In the genomic region with DNA sequence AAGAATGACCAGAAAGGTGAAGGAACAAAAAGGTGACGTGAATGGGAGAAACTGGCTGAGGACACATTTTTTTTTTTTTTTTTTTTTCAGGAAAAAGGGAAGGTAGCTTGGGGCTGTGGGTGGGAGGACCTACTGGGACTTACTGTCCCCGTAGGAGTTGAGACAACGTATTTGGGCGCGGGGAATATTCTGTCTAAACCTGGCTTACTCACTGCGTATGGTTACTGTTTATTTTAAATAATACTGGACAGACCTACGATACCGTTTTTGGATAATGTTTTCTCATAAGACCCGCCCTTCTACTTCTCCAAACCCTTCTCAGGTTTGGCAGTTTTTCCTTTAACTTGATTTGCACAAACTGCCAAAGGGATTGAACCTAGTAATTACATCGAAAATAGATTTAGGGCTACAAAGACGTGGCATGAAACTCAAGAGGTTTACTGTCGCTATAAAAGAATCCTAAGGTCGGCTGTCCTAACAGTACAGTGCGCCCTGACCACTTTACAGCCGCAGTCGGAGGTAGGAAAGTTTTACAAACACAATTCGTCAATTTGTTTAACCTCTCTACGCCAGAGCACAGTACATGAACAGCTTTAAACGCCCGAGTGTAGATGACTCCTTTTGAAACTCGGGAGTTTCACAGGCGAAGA, we compare ENCODE assay signal across 9 mouse cellular contexts. TPM values are rescaled to one million over a fixed set of nuclear protein-coding genes. Genes with fewer than 3 reads are reported as not detected.
DNase-seq lines count a peak whose midpoint lies in the region; ATAC-seq and TF ChIP-seq lines count a peak whose summit lies in the region.
"Had no signal": no experiment of that assay in that cellular context is flagged by ENCODE, and none has a peak within 500 bp of the region (broad histone marks: within the 10 kb centered on the region; RNA-seq: fewer than 3 reads in every experiment).

No protein-coding gene starts in this region.

- H3K27ac ChIP-seq in liver, adult 2 months (replicated peaks; ENCODE audit: insufficient read depth, low read depth, low read length), result peak overlapping the region; percentile 70
- peak overlapping the region; percentile 96 for H3K27ac ChIP-seq in embryonic facial prominence, embryonic 15.5 days (replicated peaks)
- H3K27ac ChIP-seq in intestine, postnatal 0 days (ENCODE audit: low read depth, low read length), result peak overlapping the region; percentile 97
- peak overlapping the region; percentile 94 for H3K27ac ChIP-seq in neural tube, embryonic 13.5 days (replicated peaks)

- no peaks in the 10 kb centered on the region for H3K36me3 ChIP-seq in liver, adult 2 months (ENCODE audit: control insufficient read depth, insufficient read depth, low read length)
- H3K36me3 ChIP-seq in embryonic facial prominence, embryonic 15.5 days, result no peaks in the 10 kb centered on the region
- no peaks in the 10 kb centered on the region for H3K36me3 ChIP-seq in intestine, postnatal 0 days (ENCODE audit: control insufficient read depth, insufficient read depth)
- H3K36me3 ChIP-seq in neural tube, embryonic 13.5 days, result no peaks in the 10 kb centered on the region

- peak; percentile 22; the same call in 1 of the 2 replicates for ATAC-seq in embryonic facial prominence, embryonic 15.5 days (ENCODE audit: insufficient number of reproducible peaks, low FRiP score, low TSS enrichment, low read depth)
- ATAC-seq in intestine, postnatal 0 days, result peak; percentile 26
- ATAC-seq in neural tube, embryonic 13.5 days (ENCODE audit: low read depth), result no peak; the same call in 1 of the 2 replicates

- no peak for TF ChIP-seq POLR2A in liver, adult 2 months (IDR thresholded peaks at IDR 0.05; ENCODE audit: extremely low read depth, insufficient read depth, low read length)

- H3K4me2 ChIP-seq in embryonic facial prominence, embryonic 15.5 days (replicated peaks), result peak overlapping the region; percentile 77
- H3K4me2 ChIP-seq in intestine, postnatal 0 days (replicated peaks; ENCODE audit: low read depth), result peak overlapping the region; percentile 85
- peak overlapping the region; percentile 79 for H3K4me2 ChIP-seq in neural tube, embryonic 13.5 days

- WGBS in liver, adult 2 months, result 5% methylated on average over 22 of the region's 22 CpGs
- 2% methylated on average over 22 of the region's 22 CpGs for WGBS in embryonic facial prominence, embryonic 15.5 days
- 2% methylated on average over 22 of the region's 22 CpGs for WGBS in intestine, postnatal 0 days
- WGBS in neural tube, embryonic 13.5 days, result 5% methylated on average over 22 of the region's 22 CpGs

- no peaks in the 10 kb centered on the region for H3K9me3 ChIP-seq in embryonic facial prominence, embryonic 15.5 days (replicated peaks)
- no peaks in the 10 kb centered on the region for H3K9me3 ChIP-seq in intestine, postnatal 0 days (ENCODE audit: control insufficient read depth)
- no peaks in the 10 kb centered on the region for H3K9me3 ChIP-seq in neural tube, embryonic 13.5 days

- peaks cover 10% of the 10 kb centered on the region for H3K4me1 ChIP-seq in liver, adult 2 months (ENCODE audit: control insufficient read depth, insufficient read depth, low read length)
- peaks cover 13% of the 10 kb centered on the region for H3K4me1 ChIP-seq in embryonic facial prominence, embryonic 15.5 days
- H3K4me1 ChIP-seq in intestine, postnatal 0 days (replicated peaks; ENCODE audit: control insufficient read depth, insufficient read depth, low read length), result peaks cover 3% of the 10 kb centered on the region; the same call in 1 of the 2 replicates
- peaks cover 31% of the 10 kb centered on the region for H3K4me1 ChIP-seq in neural tube, embryonic 13.5 days (replicated peaks)

- TF ChIP-seq CTCF in liver, adult 2 months (IDR thresholded peaks at IDR 0.05; ENCODE audit: low read depth, low read length), result no peak
- no peak for TF ChIP-seq CTCF in intestine, postnatal 0 days (IDR thresholded peaks at IDR 0.05; ENCODE audit: low read depth)

- H3K79me2 ChIP-seq in liver, adult 2 months (ENCODE audit: control insufficient read depth, insufficient read depth, low read length), result peaks cover 24% of the 10 kb centered on the region

- H3K4me3 ChIP-seq in liver, adult 2 months (ENCODE audit: insufficient read depth, low read depth, low read length), result peak overlapping the region; percentile 93
- H3K4me3 ChIP-seq in embryonic facial prominence, embryonic 15.5 days (replicated peaks), result peak overlapping the region; percentile 76
- H3K4me3 ChIP-seq in intestine, postnatal 0 days (ENCODE audit: low read depth, low read length), result peak overlapping the region; percentile 100
- H3K4me3 ChIP-seq in neural tube, embryonic 13.5 days, result peak overlapping the region; percentile 100

- DNase-seq in liver, adult 2 months (ENCODE audit: extremely low read depth, low read depth, low spot score), result peak; percentile 65
- DNase-seq in liver, result no peak
- no peak for DNase-seq in urinary bladder, postnatal 4 days (ENCODE audit: low spot score in 2 of 2)
- no peak for DNase-seq in kidney, postnatal 4 days
- no peak for DNase-seq in spleen, adult 12 weeks (ENCODE audit: low spot score)

- H3K9ac ChIP-seq in liver, adult 2 months (ENCODE audit: low read depth, low read length), result peak overlapping the region; percentile 80
- H3K9ac ChIP-seq in embryonic facial prominence, embryonic 15.5 days, result peak overlapping the region; percentile 98
- H3K9ac ChIP-seq in intestine, postnatal 0 days (ENCODE audit: low read depth, low read length), result peak overlapping the region; percentile 99
- H3K9ac ChIP-seq in neural tube, embryonic 13.5 days, result peak overlapping the region; percentile 98

- no peaks in the 10 kb centered on the region for H3K27me3 ChIP-seq in liver, adult 2 months (ENCODE audit: control insufficient read depth, insufficient read depth, low read length)
- peaks cover 4% of the 10 kb centered on the region for H3K27me3 ChIP-seq in embryonic facial prominence, embryonic 15.5 days
- H3K27me3 ChIP-seq in intestine, postnatal 0 days (replicated peaks; ENCODE audit: control insufficient read depth, insufficient read depth, low read length), result no peaks in the 10 kb centered on the region
- peaks cover 10% of the 10 kb centered on the region for H3K27me3 ChIP-seq in neural tube, embryonic 13.5 days

RNA-seq across cellular contexts. Expression of gene Golph3, which starts 0.7 kb away (rescaled TPM):
- total RNA-seq in liver, adult 2 months (2014; rRNA removed), result 49.8 and 54.6 TPM in 2 replicates
- polyA plus RNA-seq in liver, adult 2 months (2012; rRNA removed), result 48.0 and 52.4 TPM in 2 replicates
- 91.9 and 93.5 TPM in 2 replicates for polyA plus RNA-seq in embryonic facial prominence, embryonic 15.5 days (2015; fragmentation: Nextera tagmentation; extraction: Ambion mirVana)
- 67.9 and 70.0 TPM in 2 replicates for polyA plus RNA-seq in intestine, postnatal 0 days (2015; fragmentation: Nextera tagmentation; extraction: Ambion mirVana)
- 82.9 and 91.5 TPM in 2 replicates for polyA plus RNA-seq in neural tube, embryonic 13.5 days (2015; fragmentation: Nextera tagmentation; extraction: Ambion mirVana)

RNA-seq across cellular contexts. Expression of gene 1810049J17Rik, which starts 1.1 kb away (rescaled TPM):
- not detected in 2 replicates for total RNA-seq in liver, adult 2 months (2014; rRNA removed)
- not detected in 2 replicates for polyA plus RNA-seq in liver, adult 2 months (2012; rRNA removed)
- polyA plus RNA-seq in embryonic facial prominence, embryonic 15.5 days (2015; fragmentation: Nextera tagmentation; extraction: Ambion mirVana), result 2.6 TPM in 1 of 2 replicates, not detected in the other
- 6.5 and 6.9 TPM in 2 replicates for polyA plus RNA-seq in intestine, postnatal 0 days (2015; fragmentation: Nextera tagmentation; extraction: Ambion mirVana)
- polyA plus RNA-seq in neural tube, embryonic 13.5 days (2015; fragmentation: Nextera tagmentation; extraction: Ambion mirVana), result 1.3 TPM in 1 of 2 replicates, not detected in the other
- polyA plus RNA-seq: brain, embryonic 14.5 days had no signal
